Comparison of ENCODE assay signal across 8 mouse cellular contexts in genomic region chr13:23368583-23369420, GRCm38 (mm10). TPM values are rescaled to one million over a fixed set of nuclear protein-coding genes. Genes with fewer than 3 reads are reported as not detected.
DNase-seq lines count a peak whose midpoint lies in the region; ATAC-seq and TF ChIP-seq lines count a peak whose summit lies in the region.

TSS of gene Zfp322a (minus strand) at chr13:23369208.

- ATAC-seq in heart, embryonic 11.5 days (replicated peaks; ENCODE audit: insufficient number of reproducible peaks, low FRiP score, low TSS enrichment) = peak; percentile 99
- ATAC-seq in kidney, embryonic 16.5 days (ENCODE audit: low FRiP score, low TSS enrichment) = peak; percentile 100

- peak within 1 kb of the TSS; percentile 88 for H3K4me2 ChIP-seq in heart, embryonic 11.5 days
- peak within 1 kb of the TSS; percentile 91 for H3K4me2 ChIP-seq in kidney, embryonic 16.5 days (replicated peaks; ENCODE audit: low read depth, low read length)
- H3K4me2 ChIP-seq in myocyte (ENCODE audit: low read depth) = peak within 1 kb of the TSS; percentile 94

- H3K4me1 ChIP-seq in erythroblast, embryonic 14.5 days (ENCODE audit: control insufficient read depth) = peaks cover 44% of the 10 kb centered on the region
- peaks cover 8% of the 10 kb centered on the region; the same call in 1 of the 2 replicates for H3K4me1 ChIP-seq in heart, embryonic 11.5 days (ENCODE audit: control insufficient read depth, insufficient read depth, low read length)
- peaks cover 28% of the 10 kb centered on the region for H3K4me1 ChIP-seq in kidney, embryonic 16.5 days (ENCODE audit: insufficient read depth, low read length)
- H3K4me1 ChIP-seq in liver, adult 2 months (ENCODE audit: control insufficient read depth, insufficient read depth, low read length) = no peaks in the 10 kb centered on the region

- H3K36me3 ChIP-seq in C2C12 (ENCODE audit: control insufficient read depth, insufficient read depth) (peaks cover 15% of the 10 kb centered on the region), myocyte (ENCODE audit: control insufficient read depth, insufficient read depth) (peaks cover 20% of the 10 kb centered on the region)
- H3K36me3 ChIP-seq in erythroblast, embryonic 14.5 days (ENCODE audit: control insufficient read depth) = peaks cover 25% of the 10 kb centered on the region
- peaks cover 2% of the 10 kb centered on the region; the same call in 1 of the 2 replicates for H3K36me3 ChIP-seq in heart, embryonic 11.5 days (ENCODE audit: control insufficient read depth, insufficient read depth, low read length)
- peaks cover 13% of the 10 kb centered on the region; the same call in 1 of the 2 replicates for H3K36me3 ChIP-seq in kidney, embryonic 16.5 days (ENCODE audit: insufficient read depth, low read length)
- H3K36me3 ChIP-seq in liver, adult 2 months (ENCODE audit: control insufficient read depth, insufficient read depth, low read length) = peaks cover 8% of the 10 kb centered on the region
- no peaks in the 10 kb centered on the region for H3K36me3 ChIP-seq in splenic B cell, adult 2 months (ENCODE audit: control insufficient read depth, insufficient read depth, low read length, poor library complexity, severe bottlenecking)

- H3K79me2 ChIP-seq in C2C12 (ENCODE audit: control insufficient read depth, insufficient read depth) (peaks cover 48% of the 10 kb centered on the region), myocyte (ENCODE audit: control insufficient read depth, insufficient read depth) (peaks cover 49% of the 10 kb centered on the region)
- H3K79me2 ChIP-seq in liver, adult 2 months (ENCODE audit: control insufficient read depth, insufficient read depth, low read length) = no peaks in the 10 kb centered on the region; the same call in 1 of the 2 replicates

- H3K4me3 ChIP-seq in C2C12 (ENCODE audit: insufficient read depth, poor library complexity, severe bottlenecking) (peak within 1 kb of the TSS; percentile 55), myocyte (peak within 1 kb of the TSS; percentile 81)
- peak within 1 kb of the TSS; percentile 85 for H3K4me3 ChIP-seq in erythroblast, embryonic 14.5 days (replicated peaks)
- H3K4me3 ChIP-seq in heart, embryonic 11.5 days (ENCODE audit: low read depth, low read length) = peak within 1 kb of the TSS; percentile 69
- H3K4me3 ChIP-seq in kidney, embryonic 16.5 days (ENCODE audit: low read length) = peak within 1 kb of the TSS; percentile 83
- H3K4me3 ChIP-seq in liver, adult 2 months (ENCODE audit: insufficient read depth, low read depth, low read length) = peak within 1 kb of the TSS; percentile 84

- H3K79me3 ChIP-seq in C2C12 (ENCODE audit: low read depth) = peaks cover 31% of the 10 kb centered on the region

- TF ChIP-seq CTCF in C2C12 (IDR thresholded peaks at IDR 0.05; ENCODE audit: control insufficient read depth, insufficient read depth, insufficient read length) = no peak
- no peak for TF ChIP-seq CTCF in brain, embryonic 14.5 days (IDR thresholded peaks at IDR 0.05; ENCODE audit: borderline replicate concordance, extremely low read depth, insufficient read depth, insufficient read length)
- TF ChIP-seq CTCF in liver, adult 2 months (IDR thresholded peaks at IDR 0.05; ENCODE audit: low read depth, low read length) = no peak

- H3ac ChIP-seq in C2C12 (ENCODE audit: control insufficient read depth, insufficient read length, low read depth) = peak within 1 kb of the TSS; percentile 89
- H3ac ChIP-seq in myocyte (ENCODE audit: control insufficient read depth, insufficient read length) = peak within 1 kb of the TSS; percentile 57

- H3K9ac ChIP-seq in heart, embryonic 11.5 days (ENCODE audit: low read depth, low read length) = peak within 1 kb of the TSS; percentile 86
- H3K9ac ChIP-seq in kidney, embryonic 16.5 days (replicated peaks; ENCODE audit: low read length) = peak within 1 kb of the TSS; percentile 92
- H3K9ac ChIP-seq in liver, adult 2 months (ENCODE audit: low read depth, low read length) = peak within 1 kb of the TSS; percentile 85

- under 1% methylated on average over 55 of the region's 55 CpGs for WGBS in heart, embryonic 11.5 days (ENCODE audit: insufficient replicate concordance)
- under 1% methylated on average over 55 of the region's 55 CpGs for WGBS in kidney, embryonic 16.5 days
- under 1% methylated on average over 55 of the region's 55 CpGs for WGBS in liver, adult 2 months

- H3K9me3 ChIP-seq in erythroblast, embryonic 14.5 days (ENCODE audit: control insufficient read depth, low read length) = no peaks in the 10 kb centered on the region
- no peaks in the 10 kb centered on the region for H3K9me3 ChIP-seq in heart, embryonic 11.5 days (replicated peaks; ENCODE audit: control insufficient read depth, low read length)
- no peaks in the 10 kb centered on the region for H3K9me3 ChIP-seq in kidney, embryonic 16.5 days (ENCODE audit: low read length)

- DNase-seq in brain, embryonic 14.5 days (ENCODE audit: low read depth) = peak; percentile 99
- DNase-seq in liver, adult 2 months (ENCODE audit: extremely low read depth, low read depth, low spot score) = peak; percentile 93
- DNase-seq in splenic B cell, adult 2 months (ENCODE audit: low read depth, low spot score) = peak; percentile 96

- TF ChIP-seq POLR2A in brain, embryonic 14.5 days (IDR thresholded peaks at IDR 0.05; ENCODE audit: borderline replicate concordance, extremely low read depth, insufficient read depth, insufficient read length, poor library complexity, severe bottlenecking) = 0 out of 2 replicates have a peak, but pooled peaks have one; percentile 3
- TF ChIP-seq POLR2A in liver, adult 2 months (IDR thresholded peaks at IDR 0.05; ENCODE audit: extremely low read depth, insufficient read depth, low read length) = peak; percentile 79
- peak; percentile 96 for TF ChIP-seq POLR2A in myocyte (IDR thresholded peaks at IDR 0.05; ENCODE audit: insufficient read length, low read depth)

- peak within 1 kb of the TSS; percentile 96 for H3K27ac ChIP-seq in heart, embryonic 11.5 days (ENCODE audit: low read depth, low read length)
- peak within 1 kb of the TSS; percentile 98 for H3K27ac ChIP-seq in kidney, embryonic 16.5 days (ENCODE audit: low read length)
- peak within 1 kb of the TSS; percentile 83 for H3K27ac ChIP-seq in liver, adult 2 months (replicated peaks; ENCODE audit: insufficient read depth, low read depth, low read length)

- H3K27me3 ChIP-seq in C2C12 (ENCODE audit: control insufficient read depth, insufficient read depth, insufficient read length) (no peaks in the 10 kb centered on the region), myocyte (ENCODE audit: control insufficient read depth, insufficient read depth, insufficient read length) (no peaks in the 10 kb centered on the region)
- H3K27me3 ChIP-seq in erythroblast, embryonic 14.5 days (ENCODE audit: control insufficient read depth) = no peaks in the 10 kb centered on the region
- no peaks in the 10 kb centered on the region for H3K27me3 ChIP-seq in heart, embryonic 11.5 days (ENCODE audit: control insufficient read depth, insufficient read depth, low read length)
- no peaks in the 10 kb centered on the region for H3K27me3 ChIP-seq in kidney, embryonic 16.5 days (ENCODE audit: insufficient read depth, low read length)
- no peaks in the 10 kb centered on the region for H3K27me3 ChIP-seq in liver, adult 2 months (ENCODE audit: control insufficient read depth, insufficient read depth, low read length)
- H3K27me3 ChIP-seq in splenic B cell, adult 2 months (ENCODE audit: control insufficient read depth, insufficient read depth, low read length, poor library complexity, severe bottlenecking) = no peaks in the 10 kb centered on the region

TF ChIP-seq in C2C12, 6 proteins besides CTCF, POLR2A, EP300 and RAD21:
- no peak for TF ChIP-seq MYOD1 (IDR thresholded peaks at IDR 0.05; ENCODE audit: control insufficient read depth, insufficient read length, low read depth)
- TF ChIP-seq FOSL1 (IDR thresholded peaks at IDR 0.05; ENCODE audit: insufficient read depth, low read length, poor library complexity, severe bottlenecking) = no peak
- no peak for TF ChIP-seq CEBPB (IDR thresholded peaks at IDR 0.05; ENCODE audit: low read depth)
- no peak for TF ChIP-seq MAX (IDR thresholded peaks at IDR 0.05)
- no peak for TF ChIP-seq MYOG (IDR thresholded peaks at IDR 0.05; ENCODE audit: control insufficient read depth, extremely low read depth, insufficient read length)
- no peak for TF ChIP-seq USF1 (IDR thresholded peaks at IDR 0.05; ENCODE audit: low read depth)

TF ChIP-seq in myocyte, 11 proteins besides CTCF, POLR2A, EP300 and RAD21:
- TF ChIP-seq POLR2AphosphoS2 (IDR thresholded peaks at IDR 0.05; ENCODE audit: insufficient read length, low read depth) (peak; percentile 94), USF1 (IDR thresholded peaks at IDR 0.05; ENCODE audit: low read depth) (no peak), SRF (IDR thresholded peaks at IDR 0.05; ENCODE audit: control insufficient read depth, insufficient read length, low read depth) (peak; percentile 83), TCF12 (IDR thresholded peaks at IDR 0.05; ENCODE audit: insufficient read depth, poor library complexity, severe bottlenecking) (no peak), REST (IDR thresholded peaks at IDR 0.05; ENCODE audit: insufficient read depth, insufficient read length) (no peak), MYOG (IDR thresholded peaks at IDR 0.05; ENCODE audit: control insufficient read depth in 1 of 3, insufficient read depth in 1 of 3, insufficient read length in 2 of 3, low read depth in 2 of 3) (peak in 1 of 3 experiments; percentile 16)

RNA-seq across cellular contexts. Expression of gene Zfp322a, which starts in this region (rescaled TPM):
- 2.1 TPM for polyA plus RNA-seq in C2C12 (2012; fragmentation: generic; extraction: Trizol)
- 21.2 and 22.4 TPM in 2 replicates for polyA plus RNA-seq in brain, embryonic 14.5 days (2012; rRNA removed)
- polyA plus RNA-seq in erythroblast, embryonic 14.5 days (2012) = 0.01 TPM in 2 replicates
- 43.4 and 43.7 TPM in 2 replicates for polyA plus RNA-seq in heart, embryonic 11.5 days (2014; fragmentation: Nextera tagmentation; extraction: Ambion mirVana)
- 49.9 and 54.0 TPM in 2 replicates for polyA plus RNA-seq in kidney, embryonic 16.5 days (2015; fragmentation: Nextera tagmentation; extraction: Ambion mirVana)
- 8.1 and 9.7 TPM in 2 replicates for total RNA-seq in liver, adult 2 months (2014; rRNA removed)
- polyA plus RNA-seq in liver, adult 2 months (2012; rRNA removed) = 0.60 and 1.3 TPM in 2 replicates
- polyA plus RNA-seq in myocyte (2012; fragmentation: generic; extraction: Trizol) = 4.3 TPM

Comparison
In these comparisons a context has a peak if more than half of its experiments do, and no peak if none do; other contexts are left out.
1. Peak in every context shown above with its lines: DNase-seq, ATAC-seq, H3K4me3 ChIP-seq and H3K27ac ChIP-seq.
2. POLR2A ChIP-seq: peak in every context shown above with its lines; median percentile 96 in myocyte; 79 in liver, adult 2 months; 3 in brain, embryonic 14.5 days.